Mouse (Mus musculus) Muller cell, postnatal 12 days (primary cell): ENCODE data around the gene Soat2.

ENCODE experiments used
- DNase-seq: peaks from one replicate; pipeline ENCODE4 v3.0.0-alpha.2; 2015; ENCODE audit errors: inconsistent ontology term

Soat2 gene

GRCm38 (mm10) chr15:102191699-102192098 is 41.4 kb downstream of the Soat2 start:
- DNase-seq = no peak

GRCm38 (mm10) chr15:102192271-102192812 is 42.0 kb downstream of the Soat2 start:
- DNase-seq = no peak

GRCm38 (mm10) chr15:102192820-102193386 is 42.6 kb downstream of the Soat2 start:
- peak; percentile 8 for DNase-seq

- no peak for DNase-seq
Measured at GRCm38 (mm10) chr15:102193652-102194051, 43.3 kb downstream of the Soat2 start.

GRCm38 (mm10) chr15:102194439-102194838 is 44.1 kb downstream of the Soat2 start:
- no peak for DNase-seq

- no peak for DNase-seq
Measured at GRCm38 (mm10) chr15:102195373-102195772, 45.0 kb downstream of the Soat2 start.

GRCm38 (mm10) chr15:102198841-102199240 is 48.5 kb downstream of the Soat2 start:
- peak; percentile 16 for DNase-seq

- peak; percentile 99 for DNase-seq
Measured at GRCm38 (mm10) chr15:102202971-102203834, 52.9 kb downstream of the Soat2 start, which contains the start of gene Zfp740. Zfp740 (plus strand) TSS chr15:102203249.

GRCm38 (mm10) chr15:102203835-102204381 is 53.6 kb downstream of the Soat2 start:
- peak; percentile 89 for DNase-seq

- DNase-seq = peak; percentile 76
Measured at GRCm38 (mm10) chr15:102204674-102205505, 54.6 kb downstream of the Soat2 start, which contains the start of gene Csad. Csad (minus strand) TSS chr15:102204724.

GRCm38 (mm10) chr15:102205779-102206178 is 55.5 kb downstream of the Soat2 start:
- DNase-seq = peak; percentile 81

GRCm38 (mm10) chr15:102207351-102207750 is 57.0 kb downstream of the Soat2 start:
- peak; percentile 19 for DNase-seq

- DNase-seq = no peak
Measured at GRCm38 (mm10) chr15:102208092-102208561, 57.8 kb downstream of the Soat2 start.

- DNase-seq = no peak
Measured at GRCm38 (mm10) chr15:102209114-102209513, 58.8 kb downstream of the Soat2 start.

GRCm38 (mm10) chr15:102210816-102211215 is 60.5 kb downstream of the Soat2 start:
- DNase-seq = no peak

- no peak for DNase-seq
Measured at GRCm38 (mm10) chr15:102211895-102212294, 61.6 kb downstream of the Soat2 start.
